14 mouse cellular contexts compared by ENCODE assay signal in genomic region chr13:60698021-60698420, GRCm38 (mm10).
"Had no signal": no experiment of that assay in that cellular context is flagged by ENCODE, and none has a peak within 500 bp of the region (broad histone marks: within the 10 kb centered on the region; RNA-seq: fewer than 3 reads in every experiment).

No protein-coding gene starts in this region.

- H3K4me3 ChIP-seq: kidney, embryonic 15.5 days; limb, embryonic 15.5 days; liver, embryonic 12.5 days; midbrain, embryonic 10.5 days; midbrain, embryonic 15.5 days; neural tube, embryonic 13.5 days had no signal

- H3K4me1 ChIP-seq: midbrain, embryonic 10.5 days; midbrain, embryonic 15.5 days had no signal

- ATAC-seq: liver, embryonic 12.5 days; midbrain, embryonic 15.5 days had no signal

- DNase-seq: kidney, postnatal 14 days; layer of hippocampus, adult 9-11 months; layer of hippocampus, postnatal 36 days; retina, postnatal 1 day; right cerebral cortex, postnatal 4 days; spleen, adult 18-20 months; thymus, adult 18-20 months; thymus, postnatal 14 days had no signal
